Comparison of ENCODE assay signal across 19 mouse cellular contexts in the genomic region with DNA sequence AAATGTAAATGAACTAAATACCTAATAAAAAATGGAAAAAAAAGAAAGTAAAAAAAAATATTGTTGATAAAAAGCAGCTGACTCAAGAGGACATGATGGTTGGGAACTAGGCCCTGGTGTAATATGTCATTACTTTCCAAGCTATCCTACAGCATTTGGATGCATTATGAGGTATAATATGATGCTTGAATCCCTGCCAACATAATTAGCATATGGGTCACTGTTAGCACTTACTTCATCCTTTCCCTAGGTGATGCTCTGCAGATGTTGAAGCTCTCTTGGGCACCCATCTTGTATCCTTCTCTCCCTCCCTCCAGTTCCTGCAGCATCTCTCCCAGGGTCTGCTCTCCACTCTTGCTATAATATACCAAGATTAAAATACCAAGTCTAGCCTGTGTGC.
"Had no signal": no experiment of that assay in that cellular context is flagged by ENCODE, and none has a peak within 500 bp of the region (broad histone marks: within the 10 kb centered on the region; RNA-seq: fewer than 3 reads in every experiment).

No protein-coding gene starts in this region.

- H3K36me3 ChIP-seq: midbrain, embryonic 10.5 days; midbrain, embryonic 12.5 days; neural tube, embryonic 12.5 days; neural tube, embryonic 15.5 days had no signal

- H3K4me1 ChIP-seq: neural tube, embryonic 12.5 days had no signal

- H3K9ac ChIP-seq: lung, embryonic 14.5 days; midbrain, embryonic 12.5 days; neural tube, embryonic 12.5 days; neural tube, embryonic 15.5 days had no signal

- H3K4me3 ChIP-seq: midbrain, embryonic 10.5 days; midbrain, embryonic 12.5 days; myocyte; neural tube, embryonic 12.5 days; neural tube, embryonic 15.5 days had no signal

- DNase-seq: lung, adult 18-20 months; lung, embryonic 14.5 days; lung, postnatal 10 days; lung, postnatal 4 days; midbrain, embryonic 14.5 days; retina, postnatal 1 day; right cerebral cortex, adult 18-20 months; right cerebral cortex, postnatal 25 days; right cerebral cortex, postnatal 4 days; spleen, adult 18-20 months; thymus, adult 18-20 months; thymus, postnatal 14 days; thymus, postnatal 36 days had no signal

- H3K9me3 ChIP-seq: midbrain, embryonic 10.5 days; midbrain, embryonic 12.5 days; neural tube, embryonic 12.5 days; neural tube, embryonic 15.5 days had no signal

- ATAC-seq: midbrain, embryonic 16.5 days had no signal

- H3K27ac ChIP-seq: midbrain, embryonic 10.5 days; midbrain, embryonic 12.5 days; neural tube, embryonic 12.5 days; neural tube, embryonic 15.5 days had no signal

- H3K27me3 ChIP-seq: midbrain, embryonic 12.5 days; neural tube, embryonic 12.5 days; neural tube, embryonic 15.5 days had no signal

- H3K4me2 ChIP-seq: lung, embryonic 14.5 days; midbrain, embryonic 12.5 days; neural tube, embryonic 12.5 days; neural tube, embryonic 15.5 days had no signal
